Mouse (Mus musculus): Measurements from ENCODE around the gene Palmd.

DNA sequence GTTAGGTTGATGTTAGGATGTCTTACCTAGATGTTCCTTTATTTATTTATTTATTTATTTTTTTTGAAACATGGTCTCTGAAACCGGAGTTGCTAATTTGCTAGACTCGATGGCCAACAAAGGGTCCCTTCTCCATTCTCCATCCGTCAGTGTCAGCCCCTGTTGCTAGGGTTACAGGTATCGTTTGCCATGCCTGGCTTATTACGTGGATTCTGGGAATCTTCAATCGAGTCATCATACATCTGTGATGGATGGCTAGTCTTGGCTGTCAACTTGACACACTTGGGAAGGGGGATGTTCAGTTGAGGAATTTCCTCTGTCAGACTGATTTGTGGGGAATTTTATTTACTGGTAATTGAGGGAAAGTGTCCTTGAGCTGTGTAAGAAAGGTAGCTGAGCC lies 26.0 kb downstream of the Palmd start:
- no peak for TF ChIP-seq CTCF (conservative IDR thresholded peaks at IDR 0.05; ENCODE audit: insufficient read depth, insufficient read length, low read depth, low read length)
- no peak for TF ChIP-seq POLR2A (IDR thresholded peaks at IDR 0.05; ENCODE audit: low read depth, low read length)

All from kidney, adult 2 months (tissue).